Mouse (Mus musculus) inflammation-experienced regulatory T-cells, adult 6 months (primary cell): ENCODE measurements around the gene Mllt6. TPM values are rescaled to one million over a fixed set of nuclear protein-coding genes. Genes with fewer than 3 reads are reported as not detected.
A peak's percentile ranks its signal among the peaks of the same experiment; 100 is the strongest.
"Not testable (repeated sequence)": the region's sequence is repeated elsewhere in the genome, so short reads cannot be mapped to it uniquely, and the experiment has no call there.

Source experiments
- ATAC-seq: one replicate; pipeline ENCODE4 v1.8.0; 2017
- polyA plus RNA-seq, 3 experiments: library from polyadenylated mRNA; unstranded; fragments of 100-300 nt; shearing (Covaris generic); gene quantifications; one replicate each; pipeline ENCODE4 v1.2.1; 2017

Gene Mllt6
- 10 to 100 TPM; 13.4 to 17.0 (median 14.6) TPM for polyA plus RNA-seq

GRCm38 (mm10) chr11:97662893-97663527 lies at the start of gene Mllt6:
Gene Mllt6, plus strand, starts transcription at chr11:97663414.
- peak; percentile 14 for ATAC-seq

- no peak for ATAC-seq
These were observed 47.9 kb upstream of the Mllt6 start for GRCm38 (mm10) chr11:97615276-97615675.

GRCm38 (mm10) chr11:97618368-97618767 lies 44.8 kb upstream of the Mllt6 start:
- ATAC-seq, result no peak

- no peak for ATAC-seq
These were observed 43.8 kb upstream of the Mllt6 start for GRCm38 (mm10) chr11:97619391-97619795.

GRCm38 (mm10) chr11:97622440-97622839 lies 40.8 kb upstream of the Mllt6 start:
- ATAC-seq, result no peak

- no peak for ATAC-seq
These were observed 40.0 kb upstream of the Mllt6 start for GRCm38 (mm10) chr11:97623166-97623565.

- no peak for ATAC-seq
These were observed 37.7 kb upstream of the Mllt6 start for GRCm38 (mm10) chr11:97625551-97625950.

GRCm38 (mm10) chr11:97626431-97626830 lies 36.8 kb upstream of the Mllt6 start:
- ATAC-seq, result no peak

- no peak for ATAC-seq
These were observed 36.4 kb upstream of the Mllt6 start for GRCm38 (mm10) chr11:97626850-97627249.

GRCm38 (mm10) chr11:97627556-97628302 lies 35.5 kb upstream of the Mllt6 start:
- ATAC-seq, result no peak

GRCm38 (mm10) chr11:97628303-97628567 lies 35.0 kb upstream of the Mllt6 start:
- no peak for ATAC-seq

- no peak for ATAC-seq
These were observed 34.4 kb upstream of the Mllt6 start for GRCm38 (mm10) chr11:97628568-97629518.

GRCm38 (mm10) chr11:97629576-97629975 lies 33.6 kb upstream of the Mllt6 start, which contains the start of gene Epop:
Gene Epop, minus strand, starts transcription at chr11:97629702.
- peak; percentile 85 for ATAC-seq

- no peak for ATAC-seq
These were observed 32.2 kb upstream of the Mllt6 start for GRCm38 (mm10) chr11:97631046-97631445.

GRCm38 (mm10) chr11:97631500-97631899 lies 31.7 kb upstream of the Mllt6 start:
- ATAC-seq, result no peak

GRCm38 (mm10) chr11:97631938-97632337 lies 31.3 kb upstream of the Mllt6 start:
- peak; percentile 57 for ATAC-seq

- not testable (repeated sequence) for ATAC-seq
These were observed 30.8 kb upstream of the Mllt6 start for GRCm38 (mm10) chr11:97632440-97632839.

GRCm38 (mm10) chr11:97635468-97636019 lies 27.7 kb upstream of the Mllt6 start:
- ATAC-seq, result no peak

- ATAC-seq, result no peak
These were observed 21.5 kb upstream of the Mllt6 start for GRCm38 (mm10) chr11:97641668-97642067.

GRCm38 (mm10) chr11:97642746-97643145 lies 20.5 kb upstream of the Mllt6 start:
- ATAC-seq, result no peak

GRCm38 (mm10) chr11:97643380-97644055 lies 19.7 kb upstream of the Mllt6 start:
- no peak for ATAC-seq

GRCm38 (mm10) chr11:97644834-97645233 lies 18.4 kb upstream of the Mllt6 start:
- no peak for ATAC-seq
